Mouse (Mus musculus) urinary bladder, adult 18-20 months (tissue): ENCODE measurements at regions not wholly inside any gene's neighbourhood (a gene's known extent, or its start where the extent isn't known, plus 50 kb on each side); places are given as distances from the start of the nearest gene placed in this dataset.

ENCODE experiments used
- DNase-seq, 2 experiments: peaks; one replicate each; pipeline ENCODE4 v3.0.0; 2022; ENCODE audit warnings: low spot score in 2 of 2, mixed read lengths in 2 of 2

- no peak for DNase-seq
Observed at GRCm38 (mm10) chr15:24725170-24725569, 688.4 kb downstream of the Basp1 start.

- DNase-seq = peak in 1 of 2 experiments; percentile 0
Observed at GRCm38 (mm10) chr15:24724664-24725063, 688.9 kb downstream of the Basp1 start.

- DNase-seq = no peak
Observed at GRCm38 (mm10) chr15:24720346-24720745, 693.2 kb downstream of the Basp1 start.

- DNase-seq = no peak
Observed at GRCm38 (mm10) chr15:24682167-24682566, 731.4 kb downstream of the Basp1 start.

- no peak for DNase-seq
Observed at GRCm38 (mm10) chr15:24648938-24649337, 764.6 kb downstream of the Basp1 start.

- no peak for DNase-seq
Observed at GRCm38 (mm10) chr15:24635620-24636019, 777.9 kb downstream of the Basp1 start.

- peak in 1 of 2 experiments; percentile 10 for DNase-seq
Observed at GRCm38 (mm10) chr15:24596242-24596641, 817.3 kb downstream of the Basp1 start.

GRCm38 (mm10) chr15:24588943-24589342 lies 824.6 kb downstream of the Basp1 start:
- DNase-seq = peak; percentile 5 to 25

GRCm38 (mm10) chr15:24566981-24567380 lies 846.6 kb downstream of the Basp1 start:
- DNase-seq = no peak

- no peak for DNase-seq
Observed at GRCm38 (mm10) chr15:24556806-24557205, 856.8 kb downstream of the Basp1 start.

GRCm38 (mm10) chr15:24550108-24550507 lies 863.5 kb downstream of the Basp1 start:
- no peak for DNase-seq

GRCm38 (mm10) chr15:24530065-24530464 lies 883.5 kb downstream of the Basp1 start:
- DNase-seq = no peak

- no peak for DNase-seq
Observed at GRCm38 (mm10) chr15:24527379-24527778, 886.2 kb downstream of the Basp1 start.

GRCm38 (mm10) chr15:24513926-24514325 lies 899.6 kb downstream of the Basp1 start:
- no peak for DNase-seq

GRCm38 (mm10) chr15:24501907-24502559 lies 911.5 kb downstream of the Basp1 start:
- DNase-seq = no peak

- no peak for DNase-seq
Observed at GRCm38 (mm10) chr15:24486235-24486634, 927.3 kb downstream of the Basp1 start.

GRCm38 (mm10) chr15:24468239-24468638 lies 945.3 kb downstream of the Basp1 start:
- DNase-seq = no peak

GRCm38 (mm10) chr15:24457726-24458125 lies 955.8 kb downstream of the Basp1 start:
- DNase-seq = no peak

GRCm38 (mm10) chr15:24433083-24433482 lies 980.5 kb downstream of the Basp1 start:
- DNase-seq = no peak

GRCm38 (mm10) chr15:24429154-24429553 lies 984.4 kb downstream of the Basp1 start:
- DNase-seq = no peak

- DNase-seq = no peak
Observed at GRCm38 (mm10) chr15:24422333-24422942, 991.1 kb downstream of the Basp1 start.

GRCm38 (mm10) chr15:24419736-24420135 lies 993.8 kb downstream of the Basp1 start:
- DNase-seq = no peak

GRCm38 (mm10) chr15:24419186-24419585 lies 994.4 kb downstream of the Basp1 start:
- no peak for DNase-seq
